Mouse (Mus musculus): ENCODE data around the gene Zfp60. TPM values are rescaled to one million over a fixed set of nuclear protein-coding genes. Genes with fewer than 3 reads are reported as not detected.

Gene Zfp60
- 41.3 and 46.0 TPM in 2 replicates for total RNA-seq (2014; rRNA removed)
- polyA plus RNA-seq (2015; fragmentation: Nextera tagmentation; extraction: Ambion mirVana) = 24.3 and 44.3 TPM in 2 replicates

DNA sequence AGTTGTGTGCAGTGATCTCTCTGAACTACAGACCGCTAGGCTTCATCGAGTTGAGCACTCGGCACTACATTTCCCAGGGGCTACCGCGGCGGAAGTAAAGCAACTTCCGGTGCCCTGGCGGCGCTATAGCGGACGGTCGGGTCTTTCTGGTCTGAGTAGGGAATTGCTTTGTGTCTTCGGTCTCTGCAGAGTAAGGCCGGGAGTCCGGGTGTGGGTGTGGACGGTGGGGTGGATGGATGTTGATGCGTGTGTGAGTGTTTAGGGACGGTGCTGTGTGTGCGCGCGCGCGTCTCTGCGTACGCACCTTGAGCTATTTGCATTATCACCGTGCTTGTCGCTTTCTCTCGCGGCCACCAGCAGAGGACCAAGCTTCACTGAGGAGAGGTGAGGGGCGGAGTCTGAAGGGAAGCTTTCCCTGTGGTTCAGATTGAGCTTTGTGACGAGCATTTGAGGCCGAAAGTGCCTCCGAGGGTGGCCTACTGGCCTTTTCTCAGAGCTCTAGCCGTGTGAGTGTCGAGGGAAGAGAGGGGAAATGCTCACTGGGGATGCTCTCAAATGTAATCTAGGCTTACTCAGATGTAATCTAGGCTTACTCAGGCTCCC lies at the start of gene Zfp60:
Gene Zfp60 (plus strand): TSS at position 109 of the 603 bp plus-strand sequence.
- peak; percentile 93 for ATAC-seq
- H3K36me3 ChIP-seq (ENCODE audit: insufficient read depth) = no peaks in the 10 kb centered on the region
- peak within 1 kb of the TSS; percentile 60 for H3K4me2 ChIP-seq (ENCODE audit: low read depth)
- peak within 1 kb of the TSS; percentile 100 for H3K27ac ChIP-seq (ENCODE audit: low read depth, low read length)
- H3K4me1 ChIP-seq (ENCODE audit: insufficient read depth) = peaks cover 30% of the 10 kb centered on the region
- H3K27me3 ChIP-seq (ENCODE audit: insufficient read depth, low read length) = no peaks in the 10 kb centered on the region
- H3K9ac ChIP-seq = peak within 1 kb of the TSS; percentile 93
- peak; percentile 76 for TF ChIP-seq CTCF (IDR thresholded peaks at IDR 0.05; ENCODE audit: low read depth)
- peak; percentile 95 for DNase-seq
- no peaks in the 10 kb centered on the region for H3K9me3 ChIP-seq (ENCODE audit: low read length)
- 1% methylated on average over 35 of the region's 35 CpGs for whole genome bisulfite sequencing
- H3K4me3 ChIP-seq (ENCODE audit: low read depth, low read length) = peak within 1 kb of the TSS; percentile 77

DNA sequence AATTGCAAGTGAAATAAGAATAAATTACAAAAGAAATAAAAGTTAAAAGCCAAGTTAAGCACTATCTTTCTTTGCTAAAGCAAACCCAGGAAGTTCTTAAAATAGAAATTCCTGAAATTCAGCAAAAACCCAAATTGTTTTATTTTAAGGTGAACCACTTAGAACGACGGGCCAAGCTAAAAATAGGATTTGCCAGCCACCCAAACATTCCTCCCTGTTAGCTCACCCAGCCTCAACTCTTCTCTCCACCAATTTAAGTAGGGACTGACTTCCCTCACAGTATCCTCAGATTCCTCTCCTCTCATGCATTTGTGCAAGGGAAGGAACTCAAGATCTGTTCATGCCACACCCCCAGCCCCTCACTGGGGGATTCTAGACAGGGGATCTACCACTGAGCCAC lies 48.0 kb upstream of the Zfp60 start:
- DNase-seq = no peak
- WGBS = 62% methylated on average over 2 of the region's 2 CpGs
- H3K27me3 ChIP-seq (ENCODE audit: insufficient read depth, low read length) = no peaks in the 10 kb centered on the region
- no peaks in the 10 kb centered on the region for H3K9me3 ChIP-seq (ENCODE audit: low read length)
- TF ChIP-seq CTCF (IDR thresholded peaks at IDR 0.05; ENCODE audit: low read depth) = no peak
- no peak for ATAC-seq
- H3K4me2 ChIP-seq (ENCODE audit: low read depth) = no peak overlapping the region
- 0 out of 2 replicates have a peak, but pooled peaks cover 6% of the 10 kb centered on the region for H3K4me1 ChIP-seq (ENCODE audit: insufficient read depth)
- no peaks in the 10 kb centered on the region for H3K36me3 ChIP-seq (ENCODE audit: insufficient read depth)
- H3K4me3 ChIP-seq (ENCODE audit: low read depth, low read length) = no peak overlapping the region
- H3K9ac ChIP-seq = no peak overlapping the region
- no peak overlapping the region for H3K27ac ChIP-seq (ENCODE audit: low read depth, low read length)

DNA sequence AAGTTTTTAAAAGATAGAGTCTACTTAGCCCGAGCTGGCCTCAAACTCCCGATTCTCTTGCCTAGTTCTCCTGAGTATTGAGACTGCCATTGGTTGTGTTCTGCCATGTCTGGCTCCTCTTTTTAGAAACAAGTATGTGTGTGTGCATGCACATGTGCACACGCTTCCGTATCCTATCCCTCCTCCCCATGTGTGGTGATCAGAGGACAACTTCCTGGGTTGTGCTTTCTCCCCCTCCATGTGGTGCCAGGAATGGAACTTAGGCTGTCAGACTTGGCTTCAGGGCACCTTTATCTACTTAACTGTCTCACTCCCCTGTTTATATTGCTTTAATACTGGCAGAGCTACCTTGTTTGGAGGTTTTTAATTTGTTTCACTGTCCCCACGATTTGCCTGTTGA lies 46.0 kb upstream of the Zfp60 start:
- peak overlapping the region; percentile 30 for H3K4me3 ChIP-seq (ENCODE audit: low read depth, low read length)
- H3K36me3 ChIP-seq (ENCODE audit: insufficient read depth) = no peaks in the 10 kb centered on the region
- DNase-seq (no peak), ATAC-seq (no peak)
- H3K4me1 ChIP-seq (ENCODE audit: insufficient read depth) = 0 out of 2 replicates have a peak, but pooled peaks cover 6% of the 10 kb centered on the region
- 25% methylated on average over 5 of the region's 5 CpGs for WGBS
- no peaks in the 10 kb centered on the region for H3K9me3 ChIP-seq (ENCODE audit: low read length)
- peak overlapping the region; percentile 45 for H3K4me2 ChIP-seq (ENCODE audit: low read depth)
- no peaks in the 10 kb centered on the region for H3K27me3 ChIP-seq (ENCODE audit: insufficient read depth, low read length)
- 0 out of 2 replicates have a peak overlapping the region, but pooled peaks have one; percentile 28 for H3K9ac ChIP-seq
- no peak for TF ChIP-seq CTCF (IDR thresholded peaks at IDR 0.05; ENCODE audit: low read depth)
- no peak overlapping the region for H3K27ac ChIP-seq (ENCODE audit: low read depth, low read length)

DNA sequence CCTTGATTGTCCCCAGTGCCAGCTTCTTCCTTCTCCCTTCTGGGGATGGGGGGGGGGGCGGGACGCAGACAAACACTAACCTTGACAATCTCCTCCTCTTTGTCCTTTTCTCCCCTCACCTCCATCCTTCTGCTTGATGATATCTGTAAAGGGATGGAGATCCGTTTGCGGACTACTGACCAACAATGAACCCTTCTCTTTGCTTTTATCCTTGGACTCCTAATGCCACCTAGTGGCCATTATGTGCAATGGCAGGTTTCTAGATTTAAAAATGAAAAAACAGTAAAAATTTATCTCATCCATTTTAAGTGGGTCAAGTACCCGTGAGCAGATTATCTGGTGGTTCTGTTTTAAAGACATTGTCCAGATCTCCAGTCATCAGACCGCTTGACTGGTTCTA lies 45.5 kb upstream of the Zfp60 start:
- H3K4me3 ChIP-seq (ENCODE audit: low read depth, low read length) = peak overlapping the region; percentile 30
- WGBS = under 1% methylated on average over 6 of the region's 6 CpGs
- DNase-seq = peak; percentile 70
- H3K36me3 ChIP-seq (ENCODE audit: insufficient read depth) = no peaks in the 10 kb centered on the region
- ATAC-seq = no peak
- TF ChIP-seq CTCF (IDR thresholded peaks at IDR 0.05; ENCODE audit: low read depth) = peak; percentile 86
- H3K4me2 ChIP-seq (ENCODE audit: low read depth) = peak overlapping the region; percentile 45
- 0 out of 2 replicates have a peak, but pooled peaks cover 6% of the 10 kb centered on the region for H3K4me1 ChIP-seq (ENCODE audit: insufficient read depth)
- no peaks in the 10 kb centered on the region for H3K27me3 ChIP-seq (ENCODE audit: insufficient read depth, low read length)
- peak overlapping the region; percentile 28; the same call in 1 of the 2 replicates for H3K9ac ChIP-seq
- no peak overlapping the region for H3K27ac ChIP-seq (ENCODE audit: low read depth, low read length)
- no peaks in the 10 kb centered on the region for H3K9me3 ChIP-seq (ENCODE audit: low read length)

DNA sequence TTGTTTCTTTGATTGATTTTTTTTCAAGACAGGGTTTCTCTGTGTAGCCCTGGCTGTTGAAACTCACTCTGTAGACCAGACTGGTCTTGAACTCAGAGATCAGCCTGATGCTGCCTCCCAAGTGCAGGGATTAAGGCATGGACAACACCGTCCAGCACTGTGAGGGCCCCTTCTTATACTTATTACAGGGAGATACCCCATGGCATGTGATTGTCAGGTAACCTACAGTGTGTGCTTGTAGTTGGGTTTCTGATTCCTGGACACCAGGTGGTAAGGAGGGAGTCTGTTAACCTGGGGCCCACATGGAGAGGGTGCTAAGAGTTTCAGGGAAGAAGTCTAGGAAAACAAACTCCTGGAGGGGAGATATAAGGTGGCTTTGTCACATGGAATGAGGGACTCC lies 44.1 kb upstream of the Zfp60 start:
- no peak for ATAC-seq
- Histone ChIP-seq H3K27ac (ENCODE audit: low read depth, low read length) (no peak overlapping the region), H3K4me1 (ENCODE audit: insufficient read depth) (0 out of 2 replicates have a peak, but pooled peaks cover 6% of the 10 kb centered on the region), H3K4me3 (ENCODE audit: low read depth, low read length) (no peak overlapping the region), H3K27me3 (ENCODE audit: insufficient read depth, low read length) (no peaks in the 10 kb centered on the region), H3K9ac (no peak overlapping the region), H3K4me2 (ENCODE audit: low read depth) (no peak overlapping the region), H3K9me3 (ENCODE audit: low read length) (no peaks in the 10 kb centered on the region), H3K36me3 (ENCODE audit: insufficient read depth) (no peaks in the 10 kb centered on the region)
- no peak for TF ChIP-seq CTCF (IDR thresholded peaks at IDR 0.05; ENCODE audit: low read depth)
- whole genome bisulfite sequencing = 88% methylated on average over 1 of the region's 1 CpGs
- DNase-seq = no peak

DNA sequence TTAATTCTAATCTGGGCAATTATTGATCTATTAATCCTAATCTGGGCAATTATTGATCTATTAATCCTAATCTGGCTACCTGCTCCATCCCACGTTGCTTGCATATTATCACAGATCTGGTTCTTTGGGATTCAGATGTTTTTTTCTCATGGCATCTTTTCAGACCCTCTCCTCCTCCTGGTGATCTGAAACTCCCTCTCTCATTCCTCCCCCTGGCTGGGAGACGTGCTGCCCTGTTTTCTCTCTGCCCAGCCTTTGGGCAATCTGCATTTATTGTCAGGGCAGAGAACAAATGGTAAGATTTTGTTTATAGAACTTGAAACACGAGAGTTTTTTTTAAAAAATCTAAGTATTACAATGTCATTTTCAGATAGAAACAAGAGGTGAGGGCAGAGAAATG lies 43.4 kb upstream of the Zfp60 start:
- WGBS = 68% methylated on average over 3 of the region's 3 CpGs
- no peaks in the 10 kb centered on the region for H3K9me3 ChIP-seq (ENCODE audit: low read length)
- peak overlapping the region; percentile 65; the same call in 1 of the 2 replicates for H3K4me2 ChIP-seq (ENCODE audit: low read depth)
- peak overlapping the region; percentile 46; the same call in 1 of the 2 replicates for H3K9ac ChIP-seq
- no peak for TF ChIP-seq CTCF (IDR thresholded peaks at IDR 0.05; ENCODE audit: low read depth)
- no peaks in the 10 kb centered on the region for H3K27me3 ChIP-seq (ENCODE audit: insufficient read depth, low read length)
- no peak overlapping the region for H3K27ac ChIP-seq (ENCODE audit: low read depth, low read length)
- DNase-seq (no peak), ATAC-seq (no peak)
- H3K4me1 ChIP-seq (ENCODE audit: insufficient read depth) = 0 out of 2 replicates have a peak, but pooled peaks cover 6% of the 10 kb centered on the region
- H3K4me3 ChIP-seq (ENCODE audit: low read depth, low read length) = no peak overlapping the region
- H3K36me3 ChIP-seq (ENCODE audit: insufficient read depth) = no peaks in the 10 kb centered on the region

DNA sequence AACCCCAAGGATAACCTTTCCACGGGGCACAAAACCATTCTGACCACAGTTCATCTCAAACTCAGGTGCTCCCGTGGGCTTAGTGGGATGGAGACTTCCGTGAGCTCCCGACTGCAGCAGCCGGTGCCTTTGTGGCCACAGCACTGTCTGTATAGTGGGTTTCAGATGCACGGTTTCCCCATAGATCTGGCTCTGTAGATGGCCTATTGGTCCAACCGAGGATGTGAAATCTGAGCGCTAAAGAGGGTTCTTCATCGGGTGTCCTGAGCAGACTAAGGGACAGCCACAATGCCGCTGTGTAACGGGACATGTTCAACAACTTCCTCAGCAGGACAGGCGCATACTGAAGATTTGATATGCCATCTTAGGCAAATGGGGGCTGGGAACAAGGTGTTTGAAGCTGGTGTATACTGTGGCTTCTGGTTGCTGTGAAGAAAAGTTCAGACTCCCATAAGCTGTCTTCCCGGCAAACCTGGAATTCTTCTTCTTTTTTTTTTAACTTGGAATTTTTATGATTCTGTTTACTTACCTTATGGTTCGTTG lies 42.9 kb upstream of the Zfp60 start:
- H3K4me3 ChIP-seq (ENCODE audit: low read depth, low read length) = peak overlapping the region; percentile 46
- H3K36me3 ChIP-seq (ENCODE audit: insufficient read depth) = no peaks in the 10 kb centered on the region
- H3K9ac ChIP-seq = peak overlapping the region; percentile 46
- peak overlapping the region; percentile 65 for H3K4me2 ChIP-seq (ENCODE audit: low read depth)
- H3K27ac ChIP-seq (ENCODE audit: low read depth, low read length) = peak overlapping the region; percentile 86
- no peaks in the 10 kb centered on the region for H3K27me3 ChIP-seq (ENCODE audit: insufficient read depth, low read length)
- DNase-seq = no peak
- no peaks in the 10 kb centered on the region for H3K9me3 ChIP-seq (ENCODE audit: low read length)
- no peak for TF ChIP-seq CTCF (IDR thresholded peaks at IDR 0.05; ENCODE audit: low read depth)
- no peak for ATAC-seq
- H3K4me1 ChIP-seq (ENCODE audit: insufficient read depth) = 0 out of 2 replicates have a peak, but pooled peaks cover 6% of the 10 kb centered on the region
- WGBS = 33% methylated on average over 14 of the region's 14 CpGs

All from forebrain, postnatal 0 days (tissue).